In the genomic region with DNA sequence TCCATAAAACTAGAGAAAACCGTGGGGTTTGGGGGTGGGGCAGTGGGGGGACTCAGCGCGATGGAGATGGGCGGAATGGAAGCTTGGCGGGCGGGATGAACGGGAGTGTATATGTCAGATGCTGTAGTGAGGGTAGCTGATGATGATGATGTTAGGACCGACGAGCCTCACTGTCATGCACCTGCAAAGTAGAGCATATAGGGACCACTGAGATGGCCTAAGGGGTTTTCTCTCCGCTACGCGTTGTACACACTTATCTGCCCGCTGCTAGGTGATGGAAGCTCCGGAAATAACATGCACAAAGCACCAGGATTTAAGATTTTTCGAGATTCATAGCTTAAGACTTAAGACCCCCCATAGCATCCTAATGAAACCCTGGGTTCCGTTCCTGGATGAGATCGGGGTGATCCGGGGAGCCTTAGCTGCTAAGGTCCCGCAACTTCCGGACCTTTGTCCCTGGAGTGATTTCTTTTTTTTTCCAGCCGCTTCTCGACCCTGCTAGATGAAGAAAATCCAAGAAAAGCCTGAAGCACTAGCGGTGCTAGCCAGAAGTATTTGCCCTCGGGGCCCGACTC, we compare ENCODE assay signal across 8 mouse cellular contexts. TPM values are rescaled to one million over a fixed set of nuclear protein-coding genes. Genes with fewer than 3 reads are reported as not detected.
DNase-seq lines count a peak whose midpoint lies in the region; ATAC-seq and TF ChIP-seq lines count a peak whose summit lies in the region.

No protein-coding gene starts in this region.

- peak overlapping the region; percentile 68 for H3K4me2 ChIP-seq in forebrain, embryonic 14.5 days (ENCODE audit: low read length)
- peak overlapping the region; percentile 91 for H3K4me2 ChIP-seq in liver, postnatal 0 days (ENCODE audit: low read depth, low read length)

- TF ChIP-seq CTCF in C2C12 (IDR thresholded peaks at IDR 0.05; ENCODE audit: control insufficient read depth, insufficient read depth, insufficient read length), result no peak
- no peak for TF ChIP-seq CTCF in liver, postnatal 0 days (IDR thresholded peaks at IDR 0.05; ENCODE audit: low read depth)

- peak overlapping the region; percentile 82 for H3K9ac ChIP-seq in forebrain, embryonic 14.5 days (ENCODE audit: low read length)
- peak overlapping the region; percentile 90 for H3K9ac ChIP-seq in liver, postnatal 0 days (replicated peaks)

- ATAC-seq in forebrain, embryonic 14.5 days, result 0 out of 2 replicates have a peak, but pooled peaks have one; percentile 1
- no peak for ATAC-seq in liver, postnatal 0 days
- no peak for ATAC-seq in granulocyte monocyte progenitor cell, adult 5-6 weeks (replicated peaks; ENCODE audit: poor library complexity, severe bottlenecking)

- DNase-seq in gastrocnemius, postnatal 10 days, result peak; percentile 25
- no peak for DNase-seq in gastrocnemius, postnatal 25 days
- no peak for DNase-seq in forebrain, embryonic 14.5 days (ENCODE audit: low spot score)
- DNase-seq in liver, postnatal 0 days, result no peak
- no peak for DNase-seq in adrenal gland, postnatal 14 days
- no peak for DNase-seq in right cerebral cortex, postnatal 4 days

- TF ChIP-seq EP300 in liver, postnatal 0 days (IDR thresholded peaks at IDR 0.05; ENCODE audit: low read depth), result no peak

- H3K79me2 ChIP-seq in C2C12 (ENCODE audit: control insufficient read depth, insufficient read depth), result peaks cover 89% of the 10 kb centered on the region

- H3K4me3 ChIP-seq in C2C12 (ENCODE audit: insufficient read depth, poor library complexity, severe bottlenecking), result peak overlapping the region; percentile 98
- H3K4me3 ChIP-seq in forebrain, embryonic 14.5 days (ENCODE audit: low read depth, low read length), result peak overlapping the region; percentile 66
- H3K4me3 ChIP-seq in liver, postnatal 0 days (ENCODE audit: low read depth, low read length), result peak overlapping the region; percentile 82

- H3K4me1 ChIP-seq in forebrain, embryonic 14.5 days (ENCODE audit: control insufficient read depth, insufficient read depth, low read length), result peaks cover 22% of the 10 kb centered on the region
- H3K4me1 ChIP-seq in liver, postnatal 0 days (ENCODE audit: insufficient read depth), result peaks cover 36% of the 10 kb centered on the region

- H3K9me3 ChIP-seq in forebrain, embryonic 14.5 days (replicated peaks; ENCODE audit: control insufficient read depth, low read length), result no peaks in the 10 kb centered on the region
- H3K9me3 ChIP-seq in liver, postnatal 0 days (ENCODE audit: low read length), result no peaks in the 10 kb centered on the region

- peaks cover 76% of the 10 kb centered on the region for H3K79me3 ChIP-seq in C2C12 (ENCODE audit: low read depth)

- peak overlapping the region; percentile 92 for H3K27ac ChIP-seq in forebrain, embryonic 14.5 days (ENCODE audit: low read depth, low read length)
- H3K27ac ChIP-seq in liver, postnatal 0 days (ENCODE audit: low read depth), result peak overlapping the region; percentile 98

- WGBS in forebrain, embryonic 14.5 days, result under 1% methylated on average over 25 of the region's 25 CpGs
- under 1% methylated on average over 25 of the region's 25 CpGs for WGBS in liver, postnatal 0 days (ENCODE audit: insufficient replicate concordance)

- H3K36me3 ChIP-seq in C2C12 (ENCODE audit: control insufficient read depth, insufficient read depth), result peaks cover 50% of the 10 kb centered on the region
- peaks cover 21% of the 10 kb centered on the region for H3K36me3 ChIP-seq in forebrain, embryonic 14.5 days (ENCODE audit: control insufficient read depth, insufficient read depth, low read length)
- H3K36me3 ChIP-seq in liver, postnatal 0 days (replicated peaks; ENCODE audit: insufficient read depth, low read length), result peaks cover 14% of the 10 kb centered on the region; the same call in 1 of the 2 replicates

- H3K27me3 ChIP-seq in C2C12 (ENCODE audit: control insufficient read depth, insufficient read depth, insufficient read length), result no peaks in the 10 kb centered on the region
- no peaks in the 10 kb centered on the region for H3K27me3 ChIP-seq in forebrain, embryonic 14.5 days (replicated peaks; ENCODE audit: control insufficient read depth, insufficient read depth, low read length)
- no peaks in the 10 kb centered on the region for H3K27me3 ChIP-seq in liver, postnatal 0 days (ENCODE audit: insufficient read depth, low read length)

- H3ac ChIP-seq in C2C12 (ENCODE audit: control insufficient read depth, insufficient read length, low read depth), result peak overlapping the region; percentile 64

TF ChIP-seq in C2C12, 6 proteins besides CTCF, POLR2A, EP300 and RAD21:
- TF ChIP-seq MYOG (IDR thresholded peaks at IDR 0.05; ENCODE audit: control insufficient read depth, extremely low read depth, insufficient read length), result no peak
- no peak for TF ChIP-seq MAX (IDR thresholded peaks at IDR 0.05)
- TF ChIP-seq FOSL1 (IDR thresholded peaks at IDR 0.05; ENCODE audit: insufficient read depth, low read length, poor library complexity, severe bottlenecking), result no peak
- no peak for TF ChIP-seq USF1 (IDR thresholded peaks at IDR 0.05; ENCODE audit: low read depth)

RNA-seq across cellular contexts. Expression of gene Trp53, which starts 0.5 kb away (rescaled TPM):
- total RNA-seq in gastrocnemius, postnatal 10 days (2021), result 10 to 100 TPM; 30.9 to 41.2 TPM
- total RNA-seq in gastrocnemius, postnatal 25 days (2021), result 10 to 100 TPM; 12.2 to 12.7 TPM
- 226 TPM for polyA plus RNA-seq in C2C12 (2012; fragmentation: generic; extraction: Trizol)
- polyA plus RNA-seq in forebrain, embryonic 14.5 days (2014; fragmentation: Nextera tagmentation; extraction: Ambion mirVana), result 111 and 113 TPM in 2 replicates
- 32.6 and 33.5 TPM in 2 replicates for polyA plus RNA-seq in liver, postnatal 0 days (2015; fragmentation: Nextera tagmentation; extraction: Ambion mirVana)
- total RNA-seq in granulocyte monocyte progenitor cell, adult 5-6 weeks (2014; fragmentation: Nextera tagmentation), result 215 and 226 TPM in 2 replicates
- 56.8 and 58.0 TPM in 2 replicates for total RNA-seq in granulocyte monocyte progenitor cell, adult 5-6 weeks (2017)
- total RNA-seq in adrenal gland, postnatal 14 days (2021), result 66.4 and 78.4 TPM in 2 replicates

RNA-seq across cellular contexts. Expression of gene Wrap53, which starts 0.6 kb away (rescaled TPM):
- 1 to 10 TPM; 4.3 to 5.5 TPM for total RNA-seq in gastrocnemius, postnatal 10 days (2021)
- 1 to 10 TPM; 3.4 to 3.7 TPM for total RNA-seq in gastrocnemius, postnatal 25 days (2021)
- 21.9 TPM for polyA plus RNA-seq in C2C12 (2012; fragmentation: generic; extraction: Trizol)
- 24.6 and 29.3 TPM in 2 replicates for polyA plus RNA-seq in forebrain, embryonic 14.5 days (2014; fragmentation: Nextera tagmentation; extraction: Ambion mirVana)
- polyA plus RNA-seq in liver, postnatal 0 days (2015; fragmentation: Nextera tagmentation; extraction: Ambion mirVana), result 8.1 and 10.0 TPM in 2 replicates
- total RNA-seq in granulocyte monocyte progenitor cell, adult 5-6 weeks (2014; fragmentation: Nextera tagmentation), result 8.0 and 18.8 TPM in 2 replicates
- 6.5 and 11.3 TPM in 2 replicates for total RNA-seq in granulocyte monocyte progenitor cell, adult 5-6 weeks (2017)
- 9.2 and 10.1 TPM in 2 replicates for total RNA-seq in adrenal gland, postnatal 14 days (2021)

RNA-seq across cellular contexts. Expression of gene Efnb3, which starts 20.7 kb away (rescaled TPM):
- 1 to 10 TPM; 1.6 to 2.3 TPM for total RNA-seq in gastrocnemius, postnatal 10 days (2021)
- total RNA-seq in gastrocnemius, postnatal 25 days (2021), result under 1 TPM; 0.35 to 0.69 TPM
- 0.61 TPM for polyA plus RNA-seq in C2C12 (2012; fragmentation: generic; extraction: Trizol)
- 38.6 and 48.2 TPM in 2 replicates for polyA plus RNA-seq in forebrain, embryonic 14.5 days (2014; fragmentation: Nextera tagmentation; extraction: Ambion mirVana)
- 0.19 and 0.20 TPM in 2 replicates for polyA plus RNA-seq in liver, postnatal 0 days (2015; fragmentation: Nextera tagmentation; extraction: Ambion mirVana)
- total RNA-seq in granulocyte monocyte progenitor cell, adult 5-6 weeks (2014; fragmentation: Nextera tagmentation), result not detected in 2 replicates
- total RNA-seq in granulocyte monocyte progenitor cell, adult 5-6 weeks (2017), result not detected in 2 replicates
- 1.5 and 2.0 TPM in 2 replicates for total RNA-seq in adrenal gland, postnatal 14 days (2021)

RNA-seq across cellular contexts. Expression of gene Atp1b2, which starts 25.1 kb away (rescaled TPM):
- 100 to 1,000 TPM; 351 to 394 TPM for total RNA-seq in gastrocnemius, postnatal 10 days (2021)
- total RNA-seq in gastrocnemius, postnatal 25 days (2021), result 100 to 1,000 TPM; 365 to 378 TPM
- 0.20 TPM for polyA plus RNA-seq in C2C12 (2012; fragmentation: generic; extraction: Trizol)
- 22.0 and 31.5 TPM in 2 replicates for polyA plus RNA-seq in forebrain, embryonic 14.5 days (2014; fragmentation: Nextera tagmentation; extraction: Ambion mirVana)
- 4.0 and 5.3 TPM in 2 replicates for polyA plus RNA-seq in liver, postnatal 0 days (2015; fragmentation: Nextera tagmentation; extraction: Ambion mirVana)
- total RNA-seq in granulocyte monocyte progenitor cell, adult 5-6 weeks (2014; fragmentation: Nextera tagmentation), result 1.7 and 3.0 TPM in 2 replicates
- 0.10 TPM in 1 of 2 replicates, not detected in the other for total RNA-seq in granulocyte monocyte progenitor cell, adult 5-6 weeks (2017)
- total RNA-seq in adrenal gland, postnatal 14 days (2021), result 37.4 and 39.7 TPM in 2 replicates

RNA-seq across cellular contexts. Expression of gene Dnah2, which starts 31.7 kb away (rescaled TPM):
- total RNA-seq in gastrocnemius, postnatal 10 days (2021), result 1 to 10 TPM in 1 of 2 experiments, under 1 TPM in 1; 0.07 to 1.1 TPM
- total RNA-seq in gastrocnemius, postnatal 25 days (2021), result under 1 TPM; 0.03 to 0.48 TPM
- 0.14 TPM for polyA plus RNA-seq in C2C12 (2012; fragmentation: generic; extraction: Trizol)
- 2.7 and 3.8 TPM in 2 replicates for polyA plus RNA-seq in forebrain, embryonic 14.5 days (2014; fragmentation: Nextera tagmentation; extraction: Ambion mirVana)
- 0.04 and 0.05 TPM in 2 replicates for polyA plus RNA-seq in liver, postnatal 0 days (2015; fragmentation: Nextera tagmentation; extraction: Ambion mirVana)
- total RNA-seq in granulocyte monocyte progenitor cell, adult 5-6 weeks (2014; fragmentation: Nextera tagmentation), result 0.11 and 3.5 TPM in 2 replicates
- not detected in 2 replicates for total RNA-seq in granulocyte monocyte progenitor cell, adult 5-6 weeks (2017)
- total RNA-seq in adrenal gland, postnatal 14 days (2021), result 0.22 and 0.49 TPM in 2 replicates
